Mouse (Mus musculus) G1E (cell line): ENCODE results near the gene Atp2a1.

ENCODE experiments used
- CTCF ChIP-seq: IDR thresholded peaks from 2 replicates; pipeline ENCODE4 v1.5.1; 2012; ENCODE audit warnings: low read depth, low read length, inconsistent platforms, mixed read lengths
- GATA1 ChIP-seq: IDR thresholded peaks from 2 replicates; pipeline ENCODE4 v1.6.1; 2012; ENCODE audit warnings: borderline replicate concordance, low read length, inconsistent platforms, mixed read lengths
- TAL1 ChIP-seq: conservative IDR thresholded peaks from 2 replicates; pipeline ENCODE4 v1.6.1; 2012; ENCODE audit warnings: low read depth, low read length, inconsistent platforms, mixed read lengths

- TF ChIP-seq TAL1 = no peak
- TF ChIP-seq CTCF = no peak
- no peak for TF ChIP-seq GATA1
Observed at GRCm38 (mm10) chr7:126501684-126502022, 38.7 kb upstream of the Atp2a1 start.
